Mouse (Mus musculus): ENCODE measurements around the gene Plekhg3. TPM values are rescaled to one million over a fixed set of nuclear protein-coding genes. Genes with fewer than 3 reads are reported as not detected.

Plekhg3 gene
- polyA plus RNA-seq, 1 experiment = 11.2 TPM

- no peaks in the 10 kb centered on the region for H3K27me3 ChIP-seq (ENCODE audit: control insufficient read depth, insufficient read depth, insufficient read length)
- H3K4me2 ChIP-seq (ENCODE audit: low read depth) = no peak overlapping the region
- H3K36me3 ChIP-seq (ENCODE audit: control insufficient read depth, insufficient read depth) = no peaks in the 10 kb centered on the region
- TF ChIP-seq REST (IDR thresholded peaks at IDR 0.05; ENCODE audit: insufficient read depth, insufficient read length) (no peak), MAX (IDR thresholded peaks at IDR 0.05; ENCODE audit: low read depth) (no peak), POLR2A (IDR thresholded peaks at IDR 0.05; ENCODE audit: insufficient read length, low read depth) (no peak), POLR2AphosphoS2 (IDR thresholded peaks at IDR 0.05; ENCODE audit: insufficient read length, low read depth) (no peak), TCF3 (IDR thresholded peaks at IDR 0.05; ENCODE audit: insufficient read length, low read depth) (no peak), E2F4 (IDR thresholded peaks at IDR 0.05; ENCODE audit: insufficient read depth) (no peak), SRF (IDR thresholded peaks at IDR 0.05; ENCODE audit: control insufficient read depth, insufficient read length, low read depth) (no peak), TCF12 (IDR thresholded peaks at IDR 0.05; ENCODE audit: insufficient read depth, poor library complexity, severe bottlenecking) (no peak), MYOD1 (IDR thresholded peaks at IDR 0.05; ENCODE audit: control insufficient read depth in 1 of 3, insufficient read length in 2 of 3, low read depth in 2 of 3) (no peak), CEBPB (IDR thresholded peaks at IDR 0.05; ENCODE audit: insufficient read depth, poor library complexity, severe bottlenecking) (no peak), USF1 (IDR thresholded peaks at IDR 0.05; ENCODE audit: low read depth) (no peak), MYOG (IDR thresholded peaks at IDR 0.05; ENCODE audit: control insufficient read depth in 1 of 3, insufficient read depth in 1 of 3, insufficient read length in 2 of 3, low read depth in 2 of 3) (no peak)
- no peaks in the 10 kb centered on the region for H3K79me2 ChIP-seq (ENCODE audit: control insufficient read depth, insufficient read depth)
- no peak overlapping the region for H3ac ChIP-seq (ENCODE audit: control insufficient read depth, insufficient read length)
- H3K4me3 ChIP-seq = no peak overlapping the region
Observed at GRCm38 (mm10) chr12:76499276-76499675, 31.4 kb upstream of the Plekhg3 start.

- no peak for TF ChIP-seq SRF (IDR thresholded peaks at IDR 0.05; ENCODE audit: control insufficient read depth, insufficient read length, low read depth)
- TF ChIP-seq USF1 (IDR thresholded peaks at IDR 0.05; ENCODE audit: low read depth) = no peak
- TF ChIP-seq TCF12 (IDR thresholded peaks at IDR 0.05; ENCODE audit: insufficient read depth, poor library complexity, severe bottlenecking) = no peak
- TF ChIP-seq MAX (IDR thresholded peaks at IDR 0.05; ENCODE audit: low read depth) = no peak
- TF ChIP-seq E2F4 (IDR thresholded peaks at IDR 0.05; ENCODE audit: insufficient read depth) = no peak
- no peak for TF ChIP-seq POLR2A (IDR thresholded peaks at IDR 0.05; ENCODE audit: insufficient read length, low read depth)
- TF ChIP-seq MYOG (IDR thresholded peaks at IDR 0.05; ENCODE audit: control insufficient read depth in 1 of 3, insufficient read depth in 1 of 3, insufficient read length in 2 of 3, low read depth in 2 of 3) = no peak
- TF ChIP-seq CEBPB (IDR thresholded peaks at IDR 0.05; ENCODE audit: insufficient read depth, poor library complexity, severe bottlenecking) = no peak
- TF ChIP-seq TCF3 (IDR thresholded peaks at IDR 0.05; ENCODE audit: insufficient read length, low read depth) = no peak
- Histone ChIP-seq H3K4me3 (no peak overlapping the region), H3ac (ENCODE audit: control insufficient read depth, insufficient read length) (no peak overlapping the region), H3K4me2 (ENCODE audit: low read depth) (no peak overlapping the region), H3K36me3 (ENCODE audit: control insufficient read depth, insufficient read depth) (no peaks in the 10 kb centered on the region), H3K79me2 (ENCODE audit: control insufficient read depth, insufficient read depth) (no peaks in the 10 kb centered on the region), H3K27me3 (ENCODE audit: control insufficient read depth, insufficient read depth, insufficient read length) (no peaks in the 10 kb centered on the region)
Observed at GRCm38 (mm10) chr12:76500055-76500454, 30.6 kb upstream of the Plekhg3 start.

- TF ChIP-seq SRF (IDR thresholded peaks at IDR 0.05; ENCODE audit: control insufficient read depth, insufficient read length, low read depth) (no peak), MYOD1 (IDR thresholded peaks at IDR 0.05; ENCODE audit: control insufficient read depth in 1 of 3, insufficient read length in 2 of 3, low read depth in 2 of 3) (no peak), TCF12 (IDR thresholded peaks at IDR 0.05; ENCODE audit: insufficient read depth, poor library complexity, severe bottlenecking) (no peak), REST (IDR thresholded peaks at IDR 0.05; ENCODE audit: insufficient read depth, insufficient read length) (no peak)
- H3K79me2 ChIP-seq (ENCODE audit: control insufficient read depth, insufficient read depth) = no peaks in the 10 kb centered on the region
- H3K4me3 ChIP-seq = no peak overlapping the region
- no peak overlapping the region for H3K4me2 ChIP-seq (ENCODE audit: low read depth)
- H3K27me3 ChIP-seq (ENCODE audit: control insufficient read depth, insufficient read depth, insufficient read length) = no peaks in the 10 kb centered on the region
- no peak overlapping the region for H3ac ChIP-seq (ENCODE audit: control insufficient read depth, insufficient read length)
- no peaks in the 10 kb centered on the region for H3K36me3 ChIP-seq (ENCODE audit: control insufficient read depth, insufficient read depth)
Observed at GRCm38 (mm10) chr12:76500896-76501295, 29.8 kb upstream of the Plekhg3 start.

GRCm38 (mm10) chr12:76502981-76503380, 27.7 kb upstream of the Plekhg3 start:
- Histone ChIP-seq H3ac (ENCODE audit: control insufficient read depth, insufficient read length) (no peak overlapping the region), H3K36me3 (ENCODE audit: control insufficient read depth, insufficient read depth) (no peaks in the 10 kb centered on the region), H3K4me3 (no peak overlapping the region), H3K4me2 (ENCODE audit: low read depth) (no peak overlapping the region), H3K27me3 (ENCODE audit: control insufficient read depth, insufficient read depth, insufficient read length) (no peaks in the 10 kb centered on the region), H3K79me2 (ENCODE audit: control insufficient read depth, insufficient read depth) (no peaks in the 10 kb centered on the region)
- no peak for TF ChIP-seq MYOD1 (IDR thresholded peaks at IDR 0.05; ENCODE audit: control insufficient read depth in 1 of 3, insufficient read length in 2 of 3, low read depth in 2 of 3)
- no peak for TF ChIP-seq CEBPB (IDR thresholded peaks at IDR 0.05; ENCODE audit: insufficient read depth, poor library complexity, severe bottlenecking)
- no peak for TF ChIP-seq MYOG (IDR thresholded peaks at IDR 0.05; ENCODE audit: control insufficient read depth in 1 of 3, insufficient read depth in 1 of 3, insufficient read length in 2 of 3, low read depth in 2 of 3)
- no peak for TF ChIP-seq SRF (IDR thresholded peaks at IDR 0.05; ENCODE audit: control insufficient read depth, insufficient read length, low read depth)
- TF ChIP-seq MAX (IDR thresholded peaks at IDR 0.05; ENCODE audit: low read depth) = no peak
- TF ChIP-seq E2F4 (IDR thresholded peaks at IDR 0.05; ENCODE audit: insufficient read depth) = no peak
- TF ChIP-seq TCF12 (IDR thresholded peaks at IDR 0.05; ENCODE audit: insufficient read depth, poor library complexity, severe bottlenecking) = no peak
- TF ChIP-seq POLR2AphosphoS2 (IDR thresholded peaks at IDR 0.05; ENCODE audit: insufficient read length, low read depth) = no peak
- no peak for TF ChIP-seq POLR2A (IDR thresholded peaks at IDR 0.05; ENCODE audit: insufficient read length, low read depth)
- TF ChIP-seq USF1 (IDR thresholded peaks at IDR 0.05; ENCODE audit: low read depth) = no peak
- no peak for TF ChIP-seq REST (IDR thresholded peaks at IDR 0.05; ENCODE audit: insufficient read depth, insufficient read length)
- TF ChIP-seq TCF3 (IDR thresholded peaks at IDR 0.05; ENCODE audit: insufficient read length, low read depth) = no peak

GRCm38 (mm10) chr12:76506522-76506921, 24.2 kb upstream of the Plekhg3 start:
- no peaks in the 10 kb centered on the region for H3K79me2 ChIP-seq (ENCODE audit: control insufficient read depth, insufficient read depth)
- TF ChIP-seq SRF (IDR thresholded peaks at IDR 0.05; ENCODE audit: control insufficient read depth, insufficient read length, low read depth) (no peak), E2F4 (IDR thresholded peaks at IDR 0.05; ENCODE audit: insufficient read depth) (no peak), MYOG (IDR thresholded peaks at IDR 0.05; ENCODE audit: control insufficient read depth in 1 of 3, insufficient read depth in 1 of 3, insufficient read length in 2 of 3, low read depth in 2 of 3) (no peak), TCF3 (IDR thresholded peaks at IDR 0.05; ENCODE audit: insufficient read length, low read depth) (no peak), POLR2AphosphoS2 (IDR thresholded peaks at IDR 0.05; ENCODE audit: insufficient read length, low read depth) (no peak), REST (IDR thresholded peaks at IDR 0.05; ENCODE audit: insufficient read depth, insufficient read length) (no peak), MYOD1 (IDR thresholded peaks at IDR 0.05; ENCODE audit: control insufficient read depth in 1 of 3, insufficient read length in 2 of 3, low read depth in 2 of 3) (no peak), MAX (IDR thresholded peaks at IDR 0.05; ENCODE audit: low read depth) (no peak), USF1 (IDR thresholded peaks at IDR 0.05; ENCODE audit: low read depth) (no peak), TCF12 (IDR thresholded peaks at IDR 0.05; ENCODE audit: insufficient read depth, poor library complexity, severe bottlenecking) (no peak), POLR2A (IDR thresholded peaks at IDR 0.05; ENCODE audit: insufficient read length, low read depth) (no peak), CEBPB (IDR thresholded peaks at IDR 0.05; ENCODE audit: insufficient read depth, poor library complexity, severe bottlenecking) (no peak)
- no peak overlapping the region for H3ac ChIP-seq (ENCODE audit: control insufficient read depth, insufficient read length)
- no peaks in the 10 kb centered on the region for H3K36me3 ChIP-seq (ENCODE audit: control insufficient read depth, insufficient read depth)
- no peaks in the 10 kb centered on the region for H3K27me3 ChIP-seq (ENCODE audit: control insufficient read depth, insufficient read depth, insufficient read length)
- no peak overlapping the region for H3K4me3 ChIP-seq
- no peak overlapping the region for H3K4me2 ChIP-seq (ENCODE audit: low read depth)
